Mouse (Mus musculus): ENCODE data around the gene Syne3.

Gene Syne3

DNA sequence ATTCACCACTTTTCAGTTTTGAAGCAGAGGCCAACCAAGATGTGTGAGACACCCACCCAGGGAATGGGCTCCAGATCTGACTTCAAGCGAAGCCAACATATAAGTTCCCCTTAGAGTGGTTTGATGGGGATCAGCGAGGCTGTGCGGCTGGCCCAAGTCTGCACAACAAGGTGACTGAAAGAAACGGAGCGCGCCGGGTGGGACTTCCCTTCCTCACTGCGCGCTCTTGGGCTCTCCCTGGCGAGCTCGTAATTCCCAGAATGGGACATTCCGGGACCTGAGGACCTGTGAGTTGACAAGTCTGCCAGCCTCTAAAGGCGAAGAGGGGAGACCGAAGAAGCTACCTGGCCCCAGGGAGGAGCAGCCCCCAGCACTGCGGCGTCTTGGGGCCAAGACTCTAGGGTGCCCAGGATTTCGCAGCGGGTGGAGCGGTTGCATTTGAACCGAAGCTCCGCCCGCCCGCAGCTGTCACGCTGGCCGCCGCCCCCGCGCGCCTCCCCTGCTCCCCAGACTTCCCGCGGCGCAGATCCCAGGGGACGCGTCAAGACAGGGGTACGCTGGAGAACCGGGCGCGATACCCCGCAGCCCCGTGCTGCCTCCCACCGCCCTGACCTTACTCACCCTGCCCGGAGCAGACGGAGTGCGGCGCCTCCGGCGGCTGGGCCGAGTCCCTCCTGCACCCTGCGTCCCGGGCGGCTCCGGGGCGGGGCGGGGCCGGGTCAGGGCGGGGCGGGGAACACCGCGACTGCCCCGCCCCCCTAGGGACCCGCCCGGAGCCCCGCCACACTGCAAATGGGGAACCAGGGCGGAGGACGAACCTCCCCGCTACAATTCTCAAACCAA, at the start of gene Syne3:
Gene Syne3 (minus strand): TSS at position 440 of the 843 bp plus-strand sequence.
- DNase-seq (ENCODE audit: low read depth, low spot score) = no peak

GRCm38 (mm10) chr12:105055308-105055707, 45.7 kb upstream of the Syne3 start:
- no peak for DNase-seq (ENCODE audit: low read depth, low spot score)

- no peak for DNase-seq (ENCODE audit: low read depth, low spot score)
Observed at GRCm38 (mm10) chr12:105054041-105054440, 44.4 kb upstream of the Syne3 start.

DNA sequence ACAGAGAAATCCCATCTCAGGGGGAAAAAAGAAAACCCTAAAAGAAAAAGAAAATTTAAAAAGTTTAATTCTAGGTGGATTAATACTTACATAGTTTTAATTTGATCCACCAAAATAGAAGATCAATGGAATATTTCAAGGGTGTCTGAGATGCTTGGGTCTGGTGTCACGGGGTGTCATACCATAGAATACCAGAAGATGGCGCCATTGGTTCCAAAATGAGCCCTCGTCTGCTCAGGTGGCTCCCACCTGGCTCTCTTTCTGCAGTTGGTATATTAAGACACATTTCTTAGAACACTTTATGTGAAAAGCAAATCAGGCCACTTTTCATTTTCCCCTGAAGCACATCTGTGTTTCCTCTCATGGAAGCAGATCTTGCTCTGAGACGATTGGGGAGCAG, 41.3 kb upstream of the Syne3 start:
- no peak for DNase-seq (ENCODE audit: low read depth, low spot score)

- DNase-seq (ENCODE audit: low read depth, low spot score) = no peak
Observed at GRCm38 (mm10) chr12:105049813-105050212, 40.2 kb upstream of the Syne3 start.

DNA sequence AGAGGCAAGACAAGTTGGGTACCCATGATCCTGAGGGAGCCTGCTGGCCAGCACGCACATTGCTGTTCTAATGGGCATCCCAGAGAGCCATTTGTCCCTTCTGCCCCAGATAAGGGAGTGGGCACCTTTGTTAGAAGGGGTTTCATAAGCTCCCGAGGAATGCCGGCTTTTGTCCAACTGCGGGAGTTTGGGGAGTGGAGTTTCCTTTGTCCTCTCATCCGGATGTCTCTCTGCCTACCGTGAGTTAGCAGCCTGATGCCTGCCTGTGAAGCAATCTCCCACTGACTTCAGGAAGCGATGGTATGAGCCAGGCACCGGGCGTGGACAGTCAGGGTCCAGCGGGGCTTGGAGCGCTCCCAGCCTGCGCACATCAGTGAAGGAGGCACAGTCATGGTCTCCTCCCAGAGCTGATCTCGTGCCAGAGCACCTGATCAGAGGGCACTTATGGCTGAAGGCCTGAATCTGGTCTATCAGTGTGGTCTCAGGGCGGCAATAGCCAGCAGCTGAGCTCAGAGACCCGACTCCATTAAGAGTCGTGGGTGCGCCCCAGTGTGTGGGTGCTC, 38.8 kb upstream of the Syne3 start:
- no peak for DNase-seq (ENCODE audit: low read depth, low spot score)

GRCm38 (mm10) chr12:105044775-105045174, 35.2 kb upstream of the Syne3 start:
- no peak for DNase-seq (ENCODE audit: low read depth, low spot score)

DNA sequence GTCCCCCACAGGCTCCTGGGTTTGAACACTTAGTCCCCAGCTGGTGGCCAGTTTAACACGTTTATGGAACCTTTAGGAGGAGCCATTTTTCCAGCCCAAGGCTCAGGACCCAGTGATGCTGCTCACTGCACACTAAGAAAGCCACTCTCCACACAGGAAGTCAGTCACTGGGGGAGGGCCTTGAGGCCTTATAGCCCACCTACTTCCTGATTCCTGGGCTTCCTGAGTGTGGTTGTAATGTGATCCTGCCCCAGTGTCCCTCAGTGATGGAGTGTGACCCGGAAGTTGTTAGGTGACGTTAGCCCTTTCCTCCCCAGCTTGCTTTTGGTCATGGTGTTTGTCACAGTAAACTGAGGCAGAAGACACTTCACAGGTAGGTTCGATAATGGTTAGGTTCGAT, 33.5 kb upstream of the Syne3 start:
- DNase-seq (ENCODE audit: low read depth, low spot score) = no peak

GRCm38 (mm10) chr12:105040950-105041349, 31.3 kb upstream of the Syne3 start:
- no peak for DNase-seq (ENCODE audit: low read depth, low spot score)

DNA sequence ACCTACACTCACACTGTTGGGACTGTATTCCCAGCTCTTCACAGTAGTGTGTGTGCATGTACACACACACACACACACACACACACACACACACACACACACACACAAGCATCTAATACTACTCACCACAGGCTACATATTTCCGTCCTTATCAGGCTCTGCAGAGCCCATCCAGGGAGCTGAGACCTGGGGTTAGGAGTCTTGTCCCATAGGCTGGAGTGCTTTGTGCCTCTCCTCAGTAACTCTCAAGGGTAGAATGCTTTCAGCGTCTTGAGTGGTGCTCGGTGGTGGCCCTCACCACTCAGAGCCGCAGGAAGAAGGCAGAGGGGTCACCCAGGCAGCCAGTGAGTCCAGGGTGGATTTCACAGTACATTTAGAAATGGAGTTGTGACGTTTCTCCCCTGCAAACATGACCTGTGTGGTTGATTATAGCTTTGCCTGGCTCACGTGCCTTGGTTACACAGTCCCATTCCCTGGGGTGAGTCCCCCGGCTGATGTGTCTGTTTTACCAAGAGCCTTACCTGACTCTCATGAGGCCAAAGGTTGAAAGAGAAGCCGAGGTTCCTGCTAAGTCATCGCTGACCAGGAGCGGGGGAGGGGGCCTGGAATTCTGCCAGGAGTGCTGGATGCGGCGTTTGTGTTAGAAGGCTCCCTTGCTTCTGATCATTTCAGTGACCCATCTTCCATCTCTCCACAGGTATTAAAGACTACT, 30.1 kb upstream of the Syne3 start:
- no peak for DNase-seq (ENCODE audit: low read depth, low spot score)

DNA sequence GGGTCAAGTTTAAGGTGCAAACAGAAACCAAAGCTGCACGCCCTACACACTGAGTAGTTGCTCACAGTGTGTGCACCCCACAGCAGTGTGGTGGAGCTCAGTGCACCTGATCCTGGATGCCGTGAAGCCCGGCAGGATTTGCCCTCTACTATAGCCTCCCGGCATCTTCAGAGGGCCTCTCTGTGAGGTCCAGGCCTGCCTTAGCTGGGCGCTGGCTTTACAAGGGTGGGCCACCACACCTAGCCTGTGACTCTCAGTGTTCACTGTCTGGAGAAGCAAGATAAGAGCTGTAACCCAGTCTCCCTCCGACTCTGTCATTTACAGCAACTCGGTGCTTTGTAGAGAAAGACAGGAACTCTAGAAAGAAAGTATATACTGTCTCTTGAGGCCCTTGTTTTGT, 29.3 kb upstream of the Syne3 start:
- no peak for DNase-seq (ENCODE audit: low read depth, low spot score)

DNA sequence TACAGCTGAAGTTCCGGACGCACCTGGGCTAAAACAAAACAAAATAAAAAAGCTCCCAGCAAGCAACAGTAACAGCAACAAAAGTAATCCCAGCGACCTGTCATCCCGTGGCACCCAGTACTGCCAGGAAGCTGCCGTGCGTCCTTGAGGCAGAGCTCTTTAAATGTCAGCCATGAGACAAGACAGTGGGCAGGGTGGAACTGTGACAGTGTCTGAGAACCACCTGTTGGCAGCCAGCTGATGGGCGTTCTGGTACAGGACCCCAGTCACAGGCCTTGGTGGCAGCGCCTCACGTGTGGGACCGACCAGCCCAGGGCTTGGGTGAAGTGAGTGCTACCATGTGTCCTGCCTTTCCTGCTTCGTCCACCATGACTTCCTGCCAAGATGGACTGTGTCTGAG, 28.6 kb upstream of the Syne3 start:
- no peak for DNase-seq (ENCODE audit: low read depth, low spot score)

- DNase-seq (ENCODE audit: low read depth, low spot score) = no peak
Observed at GRCm38 (mm10) chr12:105034130-105034769, 24.6 kb upstream of the Syne3 start.

- no peak for DNase-seq (ENCODE audit: low read depth, low spot score)
Observed at GRCm38 (mm10) chr12:105032832-105033775, 23.5 kb upstream of the Syne3 start.

GRCm38 (mm10) chr12:105032147-105032831, 22.7 kb upstream of the Syne3 start, which contains the start of gene Glrx5:
TSS of gene Glrx5 (plus strand) at chr12:105032688.
- DNase-seq (ENCODE audit: low read depth, low spot score) = peak; percentile 100

DNA sequence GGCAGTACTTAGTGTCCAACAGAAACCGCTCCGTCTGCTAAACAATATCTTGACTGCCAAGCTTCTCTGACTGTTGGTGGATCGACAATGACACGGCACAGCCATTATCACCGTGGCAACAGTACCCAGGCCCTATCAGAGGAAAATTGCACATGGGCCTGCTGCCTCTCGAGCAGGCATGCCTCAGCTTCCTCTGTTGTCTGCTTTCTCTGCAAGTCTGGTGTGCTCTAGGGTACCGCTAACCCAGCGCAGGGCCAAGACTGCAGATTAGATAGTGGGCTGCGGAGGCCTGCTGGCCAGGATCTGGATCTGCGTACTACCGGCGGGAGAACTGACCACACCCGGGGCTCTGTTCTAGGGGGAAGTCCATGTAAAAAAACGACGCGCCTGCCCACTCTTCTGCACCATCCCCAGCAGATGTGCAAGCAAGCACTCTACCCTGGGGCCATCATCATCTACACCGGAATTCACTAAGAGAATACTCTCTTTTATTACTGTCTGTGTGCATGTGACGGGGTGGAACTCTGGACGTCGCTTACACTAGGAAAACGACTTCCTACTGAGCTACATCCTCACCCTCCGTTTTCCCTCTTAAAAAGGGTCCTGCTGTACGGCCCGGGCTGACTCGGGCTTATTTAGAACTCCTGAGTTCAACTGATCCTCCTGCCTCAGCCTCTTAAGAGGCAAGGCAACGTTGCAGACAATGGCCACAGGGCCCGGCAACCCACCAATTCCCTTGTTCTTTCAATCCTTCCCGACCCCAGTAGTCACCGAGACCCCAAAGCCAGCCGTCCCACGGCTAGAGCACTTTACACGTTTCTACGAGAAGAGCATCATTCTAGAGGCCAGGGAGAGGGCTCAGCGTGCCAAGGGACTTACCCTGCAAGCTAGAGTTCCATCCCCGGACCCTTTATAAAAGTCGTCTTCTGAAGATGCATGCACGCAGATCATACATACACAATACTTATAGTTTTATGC, 21.8 kb upstream of the Syne3 start:
- DNase-seq (ENCODE audit: low read depth, low spot score) = no peak

DNA sequence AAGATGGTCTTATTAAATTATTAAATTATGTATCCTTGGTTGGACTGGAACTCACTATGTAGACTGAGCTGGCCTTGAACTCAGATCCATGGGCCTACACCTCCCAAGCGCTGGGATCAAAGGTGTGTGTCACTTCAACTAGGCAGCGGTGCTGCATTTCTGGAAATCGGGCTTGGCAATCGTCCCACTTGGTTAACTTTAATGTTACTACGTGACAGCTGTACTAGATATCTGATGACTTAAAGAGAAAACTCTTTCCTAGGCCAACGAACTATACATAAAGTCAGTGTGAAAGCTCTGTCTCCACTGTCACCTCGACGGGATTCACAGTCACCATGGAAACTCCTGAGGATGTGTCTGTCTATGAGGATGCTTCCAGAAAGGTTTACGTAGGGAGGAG, 20.3 kb upstream of the Syne3 start:
- DNase-seq (ENCODE audit: low read depth, low spot score) = no peak

DNA sequence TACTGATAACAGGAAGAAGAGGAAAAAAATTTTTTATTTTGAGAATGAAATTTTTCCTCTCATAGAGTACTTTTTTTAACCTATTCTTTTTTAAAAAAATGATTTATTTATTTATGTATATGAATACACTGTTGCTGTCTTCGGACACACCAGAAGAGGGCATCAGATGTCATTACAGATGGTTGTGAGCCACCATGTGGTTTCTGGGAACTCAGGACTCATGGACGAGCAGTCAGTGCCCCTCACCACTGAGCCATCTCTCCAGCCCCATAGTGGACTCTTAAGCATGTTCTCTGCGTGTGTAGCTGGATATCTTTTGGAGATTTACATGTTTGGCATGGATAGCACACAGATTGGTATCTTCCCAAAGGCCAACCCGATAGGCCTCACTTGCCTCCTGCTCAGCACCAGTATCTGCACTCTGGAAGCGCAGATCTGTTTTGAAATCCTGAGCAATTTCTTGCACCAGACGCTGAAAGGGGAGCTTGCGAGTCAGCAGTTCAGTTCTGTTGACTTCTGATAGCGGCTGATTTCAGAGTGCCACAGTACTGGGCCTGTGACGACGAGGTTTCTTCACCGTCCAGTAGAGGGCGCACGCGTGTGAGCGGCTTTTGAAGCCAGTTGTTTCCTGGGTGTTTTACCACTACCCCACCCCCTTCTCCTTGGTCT, 17.8 kb upstream of the Syne3 start:
- DNase-seq (ENCODE audit: low read depth, low spot score) = no peak

Measured in telencephalon, adult 2 months (tissue).